In the genomic region with DNA sequence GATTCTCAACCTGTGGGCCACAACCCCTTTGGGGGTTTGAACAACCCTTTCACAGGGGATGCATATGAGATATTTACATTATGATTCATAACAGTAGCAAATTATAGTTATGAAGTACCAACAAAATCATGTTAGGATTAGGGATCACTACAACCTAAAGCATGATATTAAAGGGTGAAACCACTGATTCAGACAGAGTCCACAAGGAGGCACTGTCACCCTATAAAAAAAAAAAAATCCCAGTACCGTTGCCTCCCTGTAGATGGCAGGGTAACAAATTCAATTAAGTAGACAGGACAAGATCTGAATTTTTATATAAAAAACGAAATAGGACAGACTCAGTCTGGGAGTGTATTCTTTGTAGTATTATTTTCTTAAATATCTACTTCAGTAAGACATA, we compare ENCODE assay signal across 8 mouse cellular contexts. TPM values are rescaled to one million over a fixed set of nuclear protein-coding genes. Genes with fewer than 3 reads are reported as not detected.
DNase-seq lines count a peak whose midpoint lies in the region; TF ChIP-seq lines count a peak whose summit lies in the region.

No protein-coding gene starts in this region.

- H3K4me1 ChIP-seq in liver, adult 2 months (ENCODE audit: control insufficient read depth, insufficient read depth, low read length): no peaks in the 10 kb centered on the region
- no peaks in the 10 kb centered on the region for H3K4me1 ChIP-seq in spleen, adult 2 months (ENCODE audit: control insufficient read depth, insufficient read depth, insufficient read length)

- H3K36me3 ChIP-seq in liver, adult 2 months (ENCODE audit: control insufficient read depth, insufficient read depth, low read length): no peaks in the 10 kb centered on the region
- H3K36me3 ChIP-seq in spleen, adult 2 months (ENCODE audit: control insufficient read depth, insufficient read depth, low read length): no peaks in the 10 kb centered on the region

- DNase-seq in liver, adult 2 months (ENCODE audit: extremely low read depth, low read depth, low spot score): peak; percentile 55
- DNase-seq in liver (no peak), NIH3T3 (ENCODE audit: low read depth) (peak; percentile 86)
- DNase-seq in embryo, embryonic 9.5 days (ENCODE audit: extremely low spot score): peak; percentile 48
- DNase-seq in induced T-regulatory cell, adult 2 months (ENCODE audit: low read depth): peak; percentile 89
- peak; percentile 63 for DNase-seq in lung, postnatal 10 days
- DNase-seq in spleen, adult 2 months (ENCODE audit: low read depth in 1 of 2, low spot score in 2 of 2): peak in 1 of 2 experiments; percentile 57
- DNase-seq in yolk sac, embryonic 10.5 days (ENCODE audit: low spot score): no peak

- H3K27ac ChIP-seq in liver, adult 2 months (replicated peaks; ENCODE audit: insufficient read depth, low read depth, low read length): no peak overlapping the region
- no peak overlapping the region for H3K27ac ChIP-seq in spleen, adult 2 months (ENCODE audit: insufficient read depth, low read length)

- no peaks in the 10 kb centered on the region for H3K27me3 ChIP-seq in liver, adult 2 months (ENCODE audit: control insufficient read depth, insufficient read depth, low read length)
- H3K27me3 ChIP-seq in spleen, adult 2 months (ENCODE audit: control insufficient read depth, insufficient read depth, low read length): no peaks in the 10 kb centered on the region

- H3K4me3 ChIP-seq in liver, adult 2 months (ENCODE audit: insufficient read depth, low read depth, low read length): no peak overlapping the region
- no peak overlapping the region for H3K4me3 ChIP-seq in spleen, adult 2 months (ENCODE audit: extremely low read depth, insufficient read depth, insufficient read length)

- TF ChIP-seq POLR2A in liver, adult 2 months (IDR thresholded peaks at IDR 0.05; ENCODE audit: extremely low read depth, insufficient read depth, low read length): no peak
- no peak for TF ChIP-seq POLR2A in spleen, adult 2 months (IDR thresholded peaks at IDR 0.05; ENCODE audit: low read depth, low read length)

- H3K9ac ChIP-seq in liver, adult 2 months (ENCODE audit: low read depth, low read length): no peak overlapping the region

- peak; percentile 40 for TF ChIP-seq CTCF in liver, adult 2 months (IDR thresholded peaks at IDR 0.05; ENCODE audit: low read depth, low read length)
- TF ChIP-seq CTCF in spleen, adult 2 months (IDR thresholded peaks at IDR 0.05; ENCODE audit: extremely low read depth, insufficient read depth, insufficient read length, insufficient replicate concordance): peak; percentile 14; the same call in 1 of the 2 replicates

- WGBS in liver, adult 2 months: 6% methylated on average over 2 of the region's 2 CpGs
- 10% methylated on average over 2 of the region's 2 CpGs for WGBS in spleen, adult 2 months

- no peaks in the 10 kb centered on the region for H3K79me2 ChIP-seq in liver, adult 2 months (ENCODE audit: control insufficient read depth, insufficient read depth, low read length)

RNA-seq across cellular contexts. Expression of gene Hbp1, which starts 17.2 kb away (rescaled TPM):
- total RNA-seq in liver, adult 2 months (2014; rRNA removed): 106 and 117 TPM in 2 replicates
- polyA plus RNA-seq in liver, adult 2 months (2012; rRNA removed): 52.9 and 57.3 TPM in 2 replicates
- polyA plus RNA-seq in spleen, adult 2 months (2012; rRNA removed): 38.4 and 40.3 TPM in 2 replicates

Comparison
In these comparisons a context has a peak if more than half of its experiments do, and no peak if none do; other contexts are left out.
1. DNase-seq: peak in liver, adult 2 months (single experiment), NIH3T3 (single experiment), embryo, embryonic 9.5 days (single experiment), induced T-regulatory cell, adult 2 months (single experiment) and lung, postnatal 10 days (single experiment); none in liver (single experiment) and yolk sac, embryonic 10.5 days (single experiment).